Mouse (Mus musculus): ENCODE measurements around the gene Gm17416. TPM values are rescaled to one million over a fixed set of nuclear protein-coding genes. Genes with fewer than 3 reads are reported as not detected.

Gene Gm17416
- polyA plus RNA-seq, 1 experiment from 2014 or later = not detected

DNA sequence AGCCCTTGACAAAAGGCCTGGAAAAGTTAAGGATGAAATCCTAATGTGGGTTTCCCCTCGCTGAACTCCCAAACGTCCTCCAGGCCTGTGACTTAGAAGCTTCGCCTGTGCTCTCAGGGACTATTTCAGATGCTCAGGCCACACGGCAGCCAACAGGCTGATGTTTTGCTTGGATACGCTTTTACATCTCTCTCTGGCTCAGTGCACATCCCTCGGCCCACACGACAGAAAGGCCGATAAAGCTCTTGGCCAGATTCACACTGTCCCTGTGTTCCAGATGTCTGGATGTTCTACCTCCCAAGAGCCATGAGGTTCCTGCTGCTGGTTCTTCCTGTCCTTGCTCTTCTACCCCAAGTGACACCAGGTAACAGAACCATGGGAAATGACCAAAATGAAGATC lies 4.3 kb downstream of the Gm17416 start:
- no peak for ATAC-seq
- H3K9ac ChIP-seq (ENCODE audit: low read depth, low read length) = no peak overlapping the region

DNA sequence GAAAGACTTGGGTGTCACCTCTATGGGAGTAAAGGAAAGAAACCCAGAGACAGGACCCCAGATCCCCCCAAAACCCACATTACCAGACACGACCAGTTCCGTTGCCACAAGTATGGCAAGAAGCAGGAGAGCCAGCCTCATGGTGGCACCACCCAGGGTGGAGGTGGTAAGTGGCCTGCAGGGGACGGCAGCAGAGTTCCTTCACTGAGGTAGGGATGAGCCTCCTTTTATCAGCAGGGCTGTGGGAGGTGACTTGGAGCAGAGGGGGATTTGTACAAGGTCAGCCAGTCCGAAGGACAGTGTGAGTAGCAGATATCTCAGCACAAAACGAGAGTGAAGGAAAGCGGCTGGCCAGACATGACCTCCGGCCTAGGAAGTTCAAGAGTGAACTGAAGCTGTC lies 11.0 kb downstream of the Gm17416 start, which contains the start of gene Defb19:
Gene Defb19 (minus strand): TSS at position 206 of the 400 bp plus-strand sequence.
- TF ChIP-seq CTCF (IDR thresholded peaks at IDR 0.05; ENCODE audit: low read depth) = no peak
- Histone ChIP-seq H3K27me3 (replicated peaks; ENCODE audit: control insufficient read depth, insufficient read depth, low read length) (no peaks in the 10 kb centered on the region), H3K9ac (ENCODE audit: low read depth, low read length) (no peak within 1 kb of the TSS), H3K4me2 (replicated peaks; ENCODE audit: low read depth) (no peak within 1 kb of the TSS), H3K4me3 (ENCODE audit: low read depth, low read length) (no peak within 1 kb of the TSS), H3K4me1 (replicated peaks; ENCODE audit: control insufficient read depth, insufficient read depth, low read length) (no peaks in the 10 kb centered on the region), H3K9me3 (ENCODE audit: control insufficient read depth) (no peaks in the 10 kb centered on the region), H3K27ac (ENCODE audit: low read depth, low read length) (no peak within 1 kb of the TSS), H3K36me3 (ENCODE audit: control insufficient read depth, insufficient read depth) (no peaks in the 10 kb centered on the region)
- WGBS = 56% methylated on average over 7 of the region's 7 CpGs
- ATAC-seq = no peak

More for the DNA sequence above, 4.3 kb downstream of the Gm17416 start:
- Histone ChIP-seq H3K4me2 (replicated peaks; ENCODE audit: low read depth) (no peak overlapping the region), H3K36me3 (ENCODE audit: control insufficient read depth, insufficient read depth) (no peaks in the 10 kb centered on the region), H3K4me1 (replicated peaks; ENCODE audit: control insufficient read depth, insufficient read depth, low read length) (no peaks in the 10 kb centered on the region), H3K9me3 (ENCODE audit: control insufficient read depth) (no peaks in the 10 kb centered on the region), H3K4me3 (ENCODE audit: low read depth, low read length) (no peak overlapping the region), H3K27me3 (replicated peaks; ENCODE audit: control insufficient read depth, insufficient read depth, low read length) (no peaks in the 10 kb centered on the region), H3K27ac (ENCODE audit: low read depth, low read length) (no peak overlapping the region)
- 86% methylated on average over 8 of the region's 8 CpGs for WGBS
- TF ChIP-seq CTCF (IDR thresholded peaks at IDR 0.05; ENCODE audit: low read depth) = no peak

DNA sequence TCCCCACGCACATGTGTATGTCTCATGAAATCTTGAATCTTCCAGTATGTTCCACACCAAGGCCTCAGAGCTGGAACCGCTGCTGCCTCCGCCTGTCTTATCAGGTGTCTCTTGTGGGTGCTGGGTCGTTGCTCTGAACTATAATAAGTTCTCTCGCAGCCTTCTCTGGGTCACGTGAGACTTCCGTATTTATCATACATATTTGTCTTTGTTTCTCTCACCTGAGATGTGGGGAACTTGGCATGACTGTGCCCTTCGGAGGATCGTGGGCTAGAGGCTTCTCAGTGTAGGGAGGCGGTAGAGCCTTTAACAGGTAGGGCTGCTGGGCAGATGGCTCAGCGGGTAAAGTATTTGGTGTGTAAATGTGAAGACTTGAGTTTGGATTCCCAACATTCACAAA lies 11.5 kb downstream of the Gm17416 start:
- Histone ChIP-seq H3K36me3 (ENCODE audit: control insufficient read depth, insufficient read depth) (no peaks in the 10 kb centered on the region), H3K27me3 (replicated peaks; ENCODE audit: control insufficient read depth, insufficient read depth, low read length) (no peaks in the 10 kb centered on the region), H3K4me3 (ENCODE audit: low read depth, low read length) (no peak overlapping the region), H3K27ac (ENCODE audit: low read depth, low read length) (no peak overlapping the region), H3K4me2 (replicated peaks; ENCODE audit: low read depth) (no peak overlapping the region), H3K9me3 (ENCODE audit: control insufficient read depth) (no peaks in the 10 kb centered on the region), H3K4me1 (replicated peaks; ENCODE audit: control insufficient read depth, insufficient read depth, low read length) (no peaks in the 10 kb centered on the region), H3K9ac (ENCODE audit: low read depth, low read length) (no peak overlapping the region)
- 67% methylated on average over 11 of the region's 11 CpGs for WGBS
- TF ChIP-seq CTCF (IDR thresholded peaks at IDR 0.05; ENCODE audit: low read depth) = no peak
- no peak for ATAC-seq

DNA sequence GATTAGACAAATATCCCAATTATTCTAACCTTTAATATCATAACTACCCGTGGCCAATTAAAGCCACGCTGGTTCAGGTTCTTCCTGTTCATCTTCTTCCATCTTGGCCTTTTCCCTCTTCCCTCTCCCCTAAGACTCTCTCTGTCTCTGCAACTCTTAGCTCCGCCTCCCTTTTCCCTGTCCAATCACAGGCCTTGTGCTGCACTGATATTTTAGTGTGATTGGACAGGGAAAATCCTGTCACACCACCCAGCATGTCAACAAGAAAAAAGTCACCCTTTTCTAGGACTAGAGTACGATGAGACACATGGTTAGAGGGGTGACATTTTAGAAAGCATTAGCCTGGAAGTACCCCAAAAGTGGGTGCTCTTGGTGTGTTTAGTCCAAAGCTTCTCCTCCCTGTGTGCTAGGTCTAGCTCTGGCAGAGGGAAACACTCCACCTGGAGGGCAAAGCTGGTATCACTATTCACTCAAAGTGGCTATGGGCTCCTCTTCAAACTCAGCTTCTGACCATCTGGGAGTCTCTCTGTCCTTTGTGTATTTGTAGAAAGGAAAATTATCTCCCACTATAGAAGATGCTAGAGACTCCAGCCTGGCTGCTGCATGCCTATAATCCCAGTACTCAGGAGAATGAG lies 17.9 kb downstream of the Gm17416 start:
- Histone ChIP-seq H3K9me3 (ENCODE audit: control insufficient read depth) (no peaks in the 10 kb centered on the region), H3K4me1 (replicated peaks; ENCODE audit: control insufficient read depth, insufficient read depth, low read length) (no peaks in the 10 kb centered on the region), H3K27ac (ENCODE audit: low read depth, low read length) (no peak overlapping the region), H3K27me3 (replicated peaks; ENCODE audit: control insufficient read depth, insufficient read depth, low read length) (no peaks in the 10 kb centered on the region), H3K4me3 (ENCODE audit: low read depth, low read length) (no peak overlapping the region), H3K36me3 (ENCODE audit: control insufficient read depth, insufficient read depth) (no peaks in the 10 kb centered on the region), H3K4me2 (replicated peaks; ENCODE audit: low read depth) (no peak overlapping the region), H3K9ac (ENCODE audit: low read depth, low read length) (no peak overlapping the region)
- no peak for ATAC-seq
- WGBS = 81% methylated on average over 4 of the region's 4 CpGs
- peak; percentile 69 for TF ChIP-seq CTCF (IDR thresholded peaks at IDR 0.05; ENCODE audit: low read depth)

DNA sequence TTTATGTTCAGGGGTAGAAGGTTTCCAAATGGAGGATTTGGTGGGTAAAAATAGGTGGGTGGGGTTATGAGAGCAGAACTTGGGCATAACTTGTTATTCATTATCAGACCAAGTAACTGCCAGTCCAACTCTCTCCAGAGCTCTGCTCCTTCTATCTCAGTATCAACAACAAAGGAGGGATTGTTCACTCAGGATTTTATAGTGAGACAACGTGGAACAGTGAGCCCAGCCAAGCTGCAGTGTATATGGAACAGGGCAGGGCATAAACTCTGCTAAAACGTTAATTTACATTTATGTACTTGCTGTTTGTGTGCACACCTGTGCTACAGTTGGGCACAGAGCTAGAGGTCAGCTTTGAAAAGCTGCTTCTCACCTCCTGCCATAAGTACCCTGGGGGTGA lies 19.3 kb downstream of the Gm17416 start:
- H3K9ac ChIP-seq (ENCODE audit: low read depth, low read length) = no peak overlapping the region
- no peak overlapping the region for H3K4me3 ChIP-seq (ENCODE audit: low read depth, low read length)
- no peak overlapping the region for H3K27ac ChIP-seq (ENCODE audit: low read depth, low read length)
- H3K27me3 ChIP-seq (replicated peaks; ENCODE audit: control insufficient read depth, insufficient read depth, low read length) = no peaks in the 10 kb centered on the region
- H3K4me2 ChIP-seq (replicated peaks; ENCODE audit: low read depth) = no peak overlapping the region
- peak; percentile 61 for ATAC-seq
- 16% methylated on average over 2 of the region's 2 CpGs for WGBS
- H3K4me1 ChIP-seq (replicated peaks; ENCODE audit: control insufficient read depth, insufficient read depth, low read length) = no peaks in the 10 kb centered on the region
- no peaks in the 10 kb centered on the region for H3K36me3 ChIP-seq (ENCODE audit: control insufficient read depth, insufficient read depth)
- no peaks in the 10 kb centered on the region for H3K9me3 ChIP-seq (ENCODE audit: control insufficient read depth)
- TF ChIP-seq CTCF (IDR thresholded peaks at IDR 0.05; ENCODE audit: low read depth) = no peak

DNA sequence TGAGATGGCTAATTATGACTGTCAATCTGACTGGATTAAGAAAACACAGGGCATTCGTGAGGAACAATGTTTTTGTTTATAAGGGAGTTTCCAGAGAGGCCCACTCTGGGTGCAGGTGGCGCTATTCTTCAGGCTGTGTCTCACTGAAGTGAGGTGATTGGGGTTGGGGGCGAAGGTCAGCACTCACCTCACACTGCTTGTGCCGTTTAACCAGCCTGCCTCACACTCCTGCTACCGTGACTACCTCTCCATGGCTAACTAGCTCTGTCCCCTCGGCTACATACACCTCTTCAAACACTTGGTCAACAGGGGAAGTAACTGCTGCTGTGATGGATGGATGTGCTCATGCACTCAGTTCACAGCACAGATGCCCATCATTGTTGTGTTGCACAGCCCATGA lies 19.9 kb downstream of the Gm17416 start:
- H3K9ac ChIP-seq (ENCODE audit: low read depth, low read length) = no peak overlapping the region
- no peaks in the 10 kb centered on the region for H3K4me1 ChIP-seq (replicated peaks; ENCODE audit: control insufficient read depth, insufficient read depth, low read length)
- H3K36me3 ChIP-seq (ENCODE audit: control insufficient read depth, insufficient read depth) = no peaks in the 10 kb centered on the region
- no peak overlapping the region for H3K4me2 ChIP-seq (replicated peaks; ENCODE audit: low read depth)
- WGBS = 29% methylated on average over 6 of the region's 6 CpGs
- TF ChIP-seq CTCF (IDR thresholded peaks at IDR 0.05; ENCODE audit: low read depth) = peak; percentile 52
- peak; percentile 70 for ATAC-seq
- H3K4me3 ChIP-seq (ENCODE audit: low read depth, low read length) = no peak overlapping the region
- no peaks in the 10 kb centered on the region for H3K27me3 ChIP-seq (replicated peaks; ENCODE audit: control insufficient read depth, insufficient read depth, low read length)
- no peak overlapping the region for H3K27ac ChIP-seq (ENCODE audit: low read depth, low read length)
- no peaks in the 10 kb centered on the region for H3K9me3 ChIP-seq (ENCODE audit: control insufficient read depth)

All from intestine, postnatal 0 days (tissue).